Mouse (Mus musculus): Measurements from ENCODE around the gene Stk38l.

DNA sequence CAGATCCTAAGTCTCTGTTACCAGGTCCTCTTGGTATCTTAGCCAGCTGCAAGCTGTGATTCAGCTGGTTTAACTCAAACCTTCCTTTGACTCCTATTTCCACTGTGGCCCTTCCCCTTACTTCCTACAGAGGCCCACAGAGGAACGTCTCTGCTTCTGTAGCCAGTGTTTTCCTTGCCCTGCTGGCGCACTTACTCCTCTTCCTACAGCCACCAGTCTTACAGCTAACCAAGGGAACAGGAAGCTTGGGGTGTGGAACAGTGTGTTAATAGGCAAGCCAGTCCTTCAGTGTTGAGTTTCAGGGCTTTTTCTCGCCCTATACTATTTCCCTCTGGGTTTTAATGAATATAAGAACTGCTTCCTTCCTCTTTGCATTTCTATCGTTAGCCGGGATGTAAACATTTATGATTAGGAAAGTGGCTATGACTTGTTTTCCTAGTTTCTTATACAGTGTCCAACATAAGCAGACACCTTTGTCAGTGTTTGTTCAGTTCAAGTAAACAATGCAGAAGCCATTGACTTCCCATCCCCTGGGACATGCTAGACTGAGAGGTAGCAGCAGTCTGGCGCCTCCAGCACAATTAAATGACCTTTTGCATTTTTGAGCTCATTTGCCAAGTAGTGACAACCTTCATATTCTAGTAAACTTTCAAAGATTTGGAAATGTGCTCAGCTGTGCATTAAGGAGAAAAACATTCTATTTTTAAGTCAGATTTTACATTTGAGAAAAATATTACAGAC lies 45.4 kb downstream of the Stk38l start:
- TF ChIP-seq POLR2AphosphoS2 (IDR thresholded peaks at IDR 0.05; ENCODE audit: insufficient read length, low read depth) = no peak
- no peak for TF ChIP-seq POLR2A (IDR thresholded peaks at IDR 0.05; ENCODE audit: insufficient read length, low read depth)
- TF ChIP-seq TCF12 (IDR thresholded peaks at IDR 0.05; ENCODE audit: insufficient read depth, poor library complexity, severe bottlenecking) = no peak
- TF ChIP-seq MAX (IDR thresholded peaks at IDR 0.05; ENCODE audit: low read depth) = no peak
- no peak for TF ChIP-seq MYOG (IDR thresholded peaks at IDR 0.05; ENCODE audit: control insufficient read depth in 1 of 3, insufficient read depth in 1 of 3, insufficient read length in 2 of 3, low read depth in 2 of 3)
- no peak for TF ChIP-seq E2F4 (IDR thresholded peaks at IDR 0.05; ENCODE audit: insufficient read depth)
- no peak for TF ChIP-seq CEBPB (IDR thresholded peaks at IDR 0.05; ENCODE audit: insufficient read depth, poor library complexity, severe bottlenecking)
- no peak for TF ChIP-seq MYOD1 (IDR thresholded peaks at IDR 0.05; ENCODE audit: control insufficient read depth in 1 of 3, insufficient read length in 2 of 3, low read depth in 2 of 3)
